Mouse (Mus musculus) inflammation-experienced regulatory T-cells, adult 16 weeks (primary cell): ENCODE data around the gene Lrrc32. TPM values are rescaled to one million over a fixed set of nuclear protein-coding genes. Genes with fewer than 3 reads are reported as not detected.

ENCODE experiments used
- polyA plus RNA-seq: library from polyadenylated mRNA; unstranded; fragments of 100-300 nt; shearing (Covaris generic); gene quantifications from one replicate; pipeline ENCODE4 v1.2.1, GENCODE M21; 2017

Gene Lrrc32
- 165 TPM for polyA plus RNA-seq

DNA sequence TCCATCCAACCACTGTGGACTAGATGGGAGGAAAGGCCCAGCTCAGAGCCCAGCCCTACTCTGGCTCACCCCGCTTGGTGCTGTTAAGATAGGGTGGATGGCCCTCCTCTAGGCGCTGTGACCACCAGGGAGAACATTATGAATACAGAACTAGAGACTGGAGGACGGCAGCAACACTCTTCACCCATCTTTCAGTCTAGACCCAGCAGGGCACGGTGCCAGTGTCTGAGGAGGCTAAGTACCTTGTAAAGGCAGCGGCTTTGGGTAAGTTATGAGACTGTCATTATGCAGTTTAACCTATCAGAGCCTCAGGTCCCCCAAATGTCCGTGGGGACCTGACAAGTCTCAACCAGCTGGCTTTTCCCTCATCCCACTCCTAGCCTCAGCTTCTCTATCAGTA, at the start of gene Lrrc32:
TSS of gene Lrrc32 (plus strand) at position 153 of the 400 bp plus-strand sequence.

DNA sequence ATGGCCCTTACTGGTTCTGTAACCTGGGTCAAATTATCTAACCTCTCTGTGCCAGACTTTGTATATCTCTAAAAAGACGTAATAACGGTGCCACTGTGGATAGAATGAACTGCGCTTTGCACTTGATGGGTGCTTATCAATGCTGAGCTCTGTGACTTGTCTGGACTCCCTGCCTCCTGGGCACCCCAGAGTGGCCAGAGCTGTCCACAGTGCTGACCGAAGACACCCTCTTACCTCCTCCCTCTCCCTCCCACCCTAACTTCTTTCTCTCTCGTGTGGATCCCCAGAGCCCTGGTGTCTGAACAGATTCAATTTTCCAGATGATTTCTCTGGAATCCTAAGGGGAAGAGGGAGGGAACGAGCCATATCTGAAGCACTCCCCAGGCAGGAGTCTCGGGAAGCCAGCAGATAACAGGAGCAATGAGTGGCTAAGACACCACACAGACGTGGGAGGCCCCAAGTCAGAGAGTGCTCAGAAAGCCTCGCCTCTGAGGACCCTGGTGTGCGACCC, 49.1 kb upstream of the Lrrc32 start, which contains the start of gene Gucy2d:
TSS of gene Gucy2d (plus strand) at position 461 of the 511 bp plus-strand sequence.

Other genes starting within 250 kb of the Lrrc32 start
- gene Acer3, start 168.1 kb upstream of the Lrrc32 start, polyA plus RNA-seq, result 20.0 TPM
- gene Tsku, start 128.0 kb upstream of the Lrrc32 start, polyA plus RNA-seq, result not detected
- gene Gucy2d, start 48.9 kb upstream of the Lrrc32 start, polyA plus RNA-seq, result not detected
- 113 TPM for gene Emsy, start 167.5 kb downstream of the Lrrc32 start, polyA plus RNA-seq
- 13.5 TPM for gene Thap12, start 213.8 kb downstream of the Lrrc32 start, polyA plus RNA-seq